Mouse (Mus musculus) mature B cell (primary cell): ENCODE results near the gene Znrf3.

Source experiments
- in situ Hi-C: fragments of 300-500 bp; cut with MboI; formaldehyde crosslinking; loops from 2 replicates; pipeline ENCODE4 v1.14.3; 2019

Znrf3 gene

DNA sequence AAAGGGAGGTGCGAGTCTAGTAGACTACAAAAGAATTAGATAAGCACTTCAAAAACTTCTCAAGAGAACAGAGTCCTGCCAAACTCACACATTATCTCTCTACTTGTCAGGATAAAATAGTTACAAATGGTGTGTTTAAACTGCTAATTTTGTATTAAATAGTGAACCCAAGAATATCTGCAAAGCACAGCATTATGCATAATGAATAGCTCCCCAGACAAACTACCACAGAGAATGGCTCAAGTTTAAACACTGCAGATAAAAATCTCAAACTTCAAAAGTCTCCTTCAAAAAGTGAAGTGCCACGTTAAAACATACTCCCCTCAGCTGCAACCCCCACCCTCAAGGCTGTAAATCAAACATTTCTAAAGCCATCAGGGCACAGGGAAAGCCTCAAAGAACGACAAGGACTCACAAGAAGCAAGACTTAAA is 2.0 kb downstream of the Znrf3 start:
- in situ Hi-C loops, result no loop called here

DNA sequence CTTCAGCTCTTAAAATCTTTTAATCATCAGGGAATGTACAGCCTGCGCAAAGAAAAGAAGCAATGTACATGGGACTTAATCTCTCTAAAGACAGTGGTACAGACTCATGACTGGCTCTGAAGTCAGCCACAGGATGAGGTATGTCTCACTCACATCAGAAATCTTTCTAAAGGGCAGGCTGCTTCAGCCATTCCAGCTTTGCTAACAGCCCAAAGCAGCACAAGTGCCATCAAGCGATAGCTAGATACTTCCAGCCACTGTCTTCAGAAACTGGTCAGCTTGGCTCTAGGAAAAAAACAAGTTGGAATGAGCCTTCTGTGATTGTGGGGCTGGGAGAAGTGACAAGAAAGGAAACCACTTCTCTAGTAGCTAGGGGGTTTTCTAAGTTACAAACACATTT is 7.0 kb downstream of the Znrf3 start:
- in situ Hi-C loops, result no loop called here

DNA sequence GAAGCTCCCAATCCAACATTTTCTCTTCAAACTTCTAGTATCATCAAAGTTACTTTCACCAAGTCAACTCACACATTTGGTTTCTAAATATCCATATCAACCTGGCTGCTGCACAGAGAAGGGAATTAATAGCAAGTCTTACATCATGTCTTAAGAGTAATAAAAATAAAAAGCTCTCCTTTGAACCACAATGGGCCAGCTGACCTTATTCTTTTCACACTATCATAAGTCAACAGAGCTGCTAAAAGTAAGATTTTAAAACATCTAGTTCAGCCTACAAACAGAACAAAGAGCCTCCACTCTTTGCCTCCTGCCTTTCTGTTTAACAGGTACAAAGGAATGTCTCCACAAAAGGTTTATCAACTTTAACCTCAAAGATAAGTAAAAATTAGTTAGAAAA is 7.7 kb downstream of the Znrf3 start:
- in situ Hi-C loops, result no loop called here

DNA sequence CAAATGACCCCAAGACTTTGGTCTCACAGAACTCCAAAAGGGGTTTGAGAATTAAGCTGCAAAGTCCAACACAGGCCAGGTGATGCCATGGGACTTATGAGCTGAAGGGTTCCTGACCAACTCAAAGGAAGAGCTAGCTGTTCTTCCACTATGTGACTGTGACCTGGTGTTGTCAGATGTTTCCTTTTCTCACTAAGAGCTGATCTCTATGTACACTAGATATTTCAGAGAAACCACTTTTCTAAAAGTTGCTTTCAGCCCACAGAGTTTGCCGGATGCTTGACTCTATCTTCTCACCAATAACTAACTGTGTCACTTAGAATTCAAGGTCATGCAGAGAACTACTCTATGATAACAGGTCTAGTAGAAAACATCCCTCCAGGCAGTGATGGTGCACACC is 9.2 kb downstream of the Znrf3 start:
- in situ Hi-C loops, result no loop called here

DNA sequence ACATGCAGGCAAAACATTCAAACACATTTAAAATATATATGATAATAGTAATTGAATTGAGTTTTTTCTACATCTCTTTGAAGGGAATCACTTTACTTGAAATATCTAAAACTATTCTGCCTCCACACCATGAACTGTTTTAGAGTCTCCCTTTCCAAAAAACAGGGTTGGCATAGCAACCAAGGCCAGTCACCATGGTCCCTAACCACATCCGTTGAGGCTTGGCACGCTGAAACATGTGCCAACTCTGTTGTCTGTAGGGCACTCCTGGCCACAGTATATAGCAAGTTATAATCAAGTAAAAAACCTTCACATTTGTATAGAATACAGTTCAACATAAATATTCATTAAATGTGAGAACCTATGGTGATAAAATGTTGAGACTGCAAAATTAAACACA is 12.3 kb downstream of the Znrf3 start:
- in situ Hi-C loops, result no loop called here

DNA sequence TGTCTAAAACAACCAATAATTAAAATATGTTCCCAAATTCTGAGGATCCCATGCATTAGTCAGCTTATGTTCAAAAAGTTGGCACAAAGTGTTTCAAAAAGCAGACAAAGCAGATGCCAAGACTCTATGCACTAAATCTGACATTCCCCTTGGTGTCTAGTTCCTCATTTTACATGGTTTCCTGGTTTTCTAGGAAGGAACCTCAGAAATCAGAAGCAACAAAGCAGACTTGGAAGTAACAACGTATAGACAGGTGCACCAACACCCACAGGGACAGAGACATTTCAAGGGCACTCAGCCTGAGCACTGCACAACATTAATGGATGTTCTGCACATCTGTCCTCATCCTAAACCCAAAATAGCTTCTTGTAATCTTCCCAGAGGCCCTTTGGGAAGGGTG is 13.8 kb downstream of the Znrf3 start:
- in situ Hi-C loops, result no loop called here

DNA sequence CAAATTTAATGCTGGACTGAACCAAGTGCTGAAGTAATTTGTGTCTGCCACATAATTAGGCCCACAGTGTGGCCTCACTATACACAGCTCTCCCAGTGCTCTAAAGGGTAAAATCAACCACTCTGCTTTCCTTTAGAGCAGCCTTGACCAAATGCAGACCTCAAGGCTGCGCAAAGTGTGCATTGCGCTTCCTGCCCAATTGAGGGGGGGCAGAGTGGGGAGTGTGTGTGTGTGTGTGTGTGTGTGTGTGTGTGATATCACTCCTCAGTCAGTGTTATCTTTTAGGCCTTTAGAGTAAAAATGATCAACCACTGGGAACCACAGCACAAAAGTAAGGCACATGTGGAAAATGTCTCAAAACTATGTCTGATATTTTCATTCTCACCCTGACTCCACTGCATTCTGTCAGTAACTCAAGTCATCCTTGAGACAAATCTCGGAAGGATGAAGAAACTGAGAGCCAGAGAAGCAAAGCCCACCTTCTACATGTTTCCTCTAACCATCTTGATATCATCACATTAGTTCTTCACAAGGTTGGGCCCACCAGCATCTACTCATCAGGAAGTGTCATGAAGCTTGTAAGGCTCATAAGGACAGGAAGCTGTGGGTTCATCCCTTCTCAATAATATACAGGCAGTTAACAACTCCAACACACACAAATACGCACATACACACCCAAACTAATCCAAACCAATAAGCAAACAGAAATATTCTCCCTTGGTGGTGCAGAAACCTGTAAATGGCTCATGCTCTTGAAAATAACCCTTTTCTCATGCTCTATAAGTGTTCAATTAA is 15.1 kb downstream of the Znrf3 start:
- in situ Hi-C loops, result no loop called here

DNA sequence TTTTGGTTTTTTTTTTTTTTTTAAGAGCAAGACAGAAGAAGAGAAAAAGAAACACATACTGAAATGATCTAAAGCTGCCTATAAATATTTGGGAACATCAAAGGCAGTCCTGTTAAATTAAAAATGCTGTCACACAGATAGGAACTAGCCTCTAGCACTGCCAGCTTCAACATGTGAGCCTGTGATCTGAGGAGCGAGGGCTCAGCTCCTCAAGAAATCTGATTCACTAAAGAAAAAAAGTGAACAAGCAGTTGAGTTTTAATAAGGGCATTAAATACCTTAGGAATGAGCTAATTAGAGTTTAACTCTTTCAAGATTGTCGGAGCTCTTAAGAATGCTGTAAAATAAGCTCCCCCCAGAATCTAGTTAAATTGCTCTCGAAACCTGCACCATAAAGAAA is 17.4 kb downstream of the Znrf3 start:
- in situ Hi-C loops, result no loop called here

DNA sequence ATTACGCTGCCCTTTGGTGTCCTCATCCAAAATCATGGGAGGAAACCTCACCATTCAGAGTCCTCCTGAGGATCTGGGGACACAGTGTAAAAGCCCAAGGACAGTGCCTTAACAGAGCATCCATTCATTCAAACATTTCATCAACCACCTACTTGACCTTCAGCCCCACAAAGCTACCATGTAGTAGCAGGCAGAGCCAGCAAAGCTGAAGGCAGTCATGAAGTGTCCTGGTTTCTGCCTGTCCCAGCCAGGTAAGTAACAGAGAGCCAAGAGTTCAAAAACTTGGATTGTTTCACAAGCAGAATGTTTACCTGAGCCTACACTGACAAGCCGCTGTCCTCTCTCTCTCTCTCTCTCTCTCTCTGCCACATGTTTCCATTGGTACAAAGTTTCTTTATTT is 18.3 kb downstream of the Znrf3 start:
- in situ Hi-C loops, result no loop called here

DNA sequence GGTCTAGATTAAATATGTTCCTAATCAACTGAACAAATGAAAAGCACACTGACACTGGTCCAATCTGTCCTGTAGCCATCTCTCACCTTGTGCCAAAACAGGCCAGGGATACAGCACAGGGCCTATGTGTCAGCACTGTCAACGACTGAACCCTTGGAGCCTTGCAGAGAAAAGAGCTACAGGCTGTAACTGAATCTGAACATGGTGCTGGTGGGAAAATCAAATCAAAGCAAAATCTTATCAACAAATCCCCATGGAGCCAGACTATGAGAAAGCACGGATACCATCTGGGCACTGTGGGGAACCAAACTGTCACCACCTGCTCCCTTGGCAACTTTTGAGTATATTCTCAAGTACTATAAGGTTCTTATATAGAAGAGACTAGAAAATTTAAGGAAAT is 19.5 kb downstream of the Znrf3 start:
- in situ Hi-C loops, result no loop called here

DNA sequence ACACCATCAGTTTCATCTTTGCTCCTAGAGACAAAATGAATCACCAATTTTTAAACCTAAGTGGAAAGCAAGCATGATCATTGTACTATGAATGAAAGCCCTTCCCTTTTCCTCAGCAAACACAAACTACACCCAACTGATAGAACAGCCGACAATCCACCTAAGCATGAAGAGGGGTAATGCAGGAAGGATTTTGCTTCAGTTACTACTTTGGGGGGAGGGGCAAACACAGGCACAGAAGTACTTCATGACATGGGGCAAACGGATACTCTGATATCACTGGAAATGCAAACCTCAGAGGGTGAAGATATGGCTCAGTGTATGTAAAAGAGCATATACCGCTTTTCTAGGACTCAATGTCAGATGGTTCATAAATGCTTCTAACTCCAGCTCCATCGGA is 20.5 kb downstream of the Znrf3 start:
- in situ Hi-C loops, result no loop called here

DNA sequence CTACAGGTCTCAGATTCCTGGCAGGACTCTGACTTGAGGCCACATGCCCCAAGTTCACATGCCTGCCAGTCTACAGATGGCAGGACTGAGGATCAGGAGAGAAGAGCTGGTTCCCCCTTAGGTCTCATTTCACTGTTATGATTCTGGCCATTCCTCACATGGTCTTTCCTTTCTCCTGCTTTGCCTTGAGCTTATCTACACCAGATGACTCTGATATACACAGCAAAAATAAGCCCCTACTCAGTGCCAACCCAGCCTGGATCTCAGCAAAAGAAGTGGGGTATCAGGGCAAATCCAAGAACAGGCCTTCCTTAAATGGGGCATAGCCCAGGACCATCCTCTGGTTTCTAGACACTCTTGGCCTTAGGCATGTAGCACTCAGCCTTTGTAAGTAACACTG is 21.6 kb downstream of the Znrf3 start:
- in situ Hi-C loops, result no loop called here

DNA sequence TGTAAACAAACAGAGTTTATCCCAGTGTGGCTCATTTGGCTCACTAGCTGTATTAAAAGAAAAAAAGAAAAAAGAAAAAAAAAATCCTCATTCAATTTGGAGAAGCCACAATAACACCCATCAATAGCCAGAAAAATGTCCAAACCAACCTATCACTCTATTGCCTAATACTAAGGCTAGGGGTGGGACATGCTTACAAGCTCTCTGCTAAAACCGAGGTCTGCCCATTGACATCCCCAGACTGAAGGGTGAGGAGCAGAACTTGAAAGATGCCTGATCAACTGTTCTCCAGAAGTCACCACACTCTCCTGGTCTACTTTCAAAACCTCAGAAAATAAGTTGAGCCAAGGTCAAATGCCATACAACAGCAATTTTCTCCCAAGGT is 22.4 kb downstream of the Znrf3 start:
- in situ Hi-C loops, result no loop called here

DNA sequence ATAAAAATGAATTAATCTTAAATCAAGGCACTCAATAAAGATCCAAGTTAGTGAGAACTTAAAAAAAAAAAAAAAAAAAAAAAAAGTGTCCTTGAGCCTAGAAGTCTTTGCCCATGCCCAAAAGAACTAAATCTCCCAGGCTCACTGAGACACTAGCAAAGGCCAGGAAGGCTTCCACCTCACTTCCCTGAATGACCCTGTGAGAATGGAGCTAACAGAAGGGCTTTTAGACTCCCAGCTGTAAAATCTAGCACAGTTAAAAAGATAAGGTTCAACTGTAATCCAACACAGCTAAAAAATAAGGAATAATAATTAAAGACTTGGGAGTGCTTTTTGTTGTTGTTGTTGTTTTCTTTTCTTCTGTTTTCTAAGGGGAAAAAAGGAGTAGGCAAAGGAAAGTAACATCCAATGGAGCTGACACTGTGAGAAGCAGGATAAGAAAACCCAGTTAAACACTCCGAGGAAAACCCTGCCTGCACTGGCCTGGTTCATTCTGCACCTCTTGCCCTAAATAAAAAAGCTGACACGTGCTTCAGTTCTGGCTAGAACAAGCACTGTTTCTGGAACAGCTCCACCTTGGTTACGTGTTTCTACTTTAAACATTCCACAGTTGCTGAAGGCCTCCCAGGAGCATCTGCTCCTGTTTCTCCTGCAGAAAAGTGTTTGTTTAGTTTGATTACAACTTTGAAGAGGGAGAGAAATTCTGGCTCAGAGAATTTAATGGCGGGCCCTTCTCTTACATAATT is 23.0 kb downstream of the Znrf3 start:
- in situ Hi-C loops, result no loop called here

DNA sequence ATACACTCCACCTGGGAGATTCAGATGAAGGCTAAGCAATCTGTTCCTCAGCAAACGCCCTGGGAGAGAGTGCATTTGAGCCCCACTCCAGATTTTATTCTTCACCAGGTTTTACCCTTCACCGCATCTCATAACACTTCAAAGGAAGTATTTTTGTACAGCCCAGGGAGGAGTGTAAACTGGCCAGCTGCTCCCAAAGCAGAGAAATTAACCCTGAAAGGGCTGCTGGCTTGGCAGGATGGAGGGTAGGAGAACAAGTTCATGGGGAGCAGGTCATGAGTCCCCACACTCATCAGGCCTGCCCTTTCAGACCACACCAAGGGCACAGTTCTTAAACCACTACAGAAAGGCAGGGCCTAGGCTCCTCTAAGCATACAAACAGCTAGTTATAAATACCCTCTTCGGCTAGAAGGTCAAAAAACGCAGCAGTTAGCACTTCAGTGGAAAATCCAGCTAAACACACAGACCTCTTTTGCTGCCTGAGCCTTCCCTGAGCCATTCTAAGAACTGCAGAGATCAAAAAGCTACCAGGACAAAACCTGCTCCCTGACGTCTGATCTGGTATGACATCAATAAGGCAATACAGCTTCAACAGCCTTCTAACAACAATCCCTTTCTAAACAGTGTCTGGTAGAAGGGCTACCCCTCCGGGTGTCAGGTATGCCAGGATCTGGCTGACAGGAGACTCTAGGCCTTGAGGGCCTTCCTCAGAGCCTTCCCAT is 28.9 kb downstream of the Znrf3 start:
- in situ Hi-C loops, result no loop called here

DNA sequence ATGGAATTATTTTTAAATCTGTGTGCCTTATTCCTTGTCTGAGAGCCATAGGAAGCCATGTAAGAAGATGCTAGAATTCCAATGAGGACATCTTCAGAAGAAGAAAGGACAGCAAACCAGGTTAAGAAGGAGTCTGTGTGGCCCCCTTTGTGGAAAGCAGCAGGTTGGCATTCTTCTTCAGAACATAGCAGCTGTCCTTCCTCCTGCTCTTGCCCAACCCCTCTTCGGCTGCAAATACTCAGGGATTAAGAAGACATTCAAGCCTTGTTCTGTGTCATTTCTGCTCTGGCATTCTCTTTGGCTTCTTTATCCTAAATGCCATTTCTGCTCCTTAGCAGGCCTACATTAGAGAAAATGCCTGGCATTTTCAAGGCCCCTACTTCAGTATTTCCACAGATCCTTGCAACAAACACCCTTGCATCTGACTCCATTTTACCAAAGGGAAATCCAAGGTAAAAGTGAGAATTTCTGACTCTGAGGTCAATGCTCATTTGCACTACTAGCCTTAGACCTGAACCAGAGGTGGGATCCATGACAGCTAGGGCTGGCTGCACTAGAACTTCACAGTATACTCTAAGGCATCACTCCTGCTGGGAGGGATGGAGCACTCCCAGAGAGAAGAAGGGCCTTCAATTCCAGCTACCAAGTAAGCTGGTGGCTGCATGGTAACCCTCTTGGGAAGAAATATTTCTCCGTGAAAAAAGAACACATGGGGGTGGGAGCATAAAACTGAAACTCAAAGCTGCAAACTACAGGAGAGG is 29.6 kb downstream of the Znrf3 start:
- in situ Hi-C loops, result no loop called here

DNA sequence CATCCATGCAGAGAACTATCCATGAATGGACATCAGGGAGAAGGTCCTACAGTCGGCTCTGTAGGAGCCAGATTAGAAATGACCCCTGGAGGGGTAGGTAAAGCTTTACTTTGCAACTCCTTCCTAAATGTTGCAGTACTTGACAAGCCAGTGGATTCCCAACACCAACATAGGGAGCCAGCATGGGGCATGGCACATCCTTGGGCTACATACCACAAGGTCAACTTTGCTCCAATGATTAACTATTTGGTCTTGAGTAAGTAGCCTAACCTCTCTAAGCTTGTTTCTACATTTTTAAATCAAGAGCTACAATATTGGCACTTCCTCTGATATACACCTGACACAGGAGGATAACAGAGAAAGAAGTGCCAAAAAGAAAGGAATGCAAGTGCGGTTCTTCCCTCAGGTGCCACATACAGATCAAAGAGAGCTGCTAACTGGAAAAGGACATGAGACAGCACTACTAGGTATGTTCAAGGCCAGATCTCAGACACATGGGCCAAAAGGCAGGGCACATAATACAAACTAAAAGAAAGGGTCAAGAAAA is 31.9 kb downstream of the Znrf3 start:
- in situ Hi-C loops, result no loop called here

DNA sequence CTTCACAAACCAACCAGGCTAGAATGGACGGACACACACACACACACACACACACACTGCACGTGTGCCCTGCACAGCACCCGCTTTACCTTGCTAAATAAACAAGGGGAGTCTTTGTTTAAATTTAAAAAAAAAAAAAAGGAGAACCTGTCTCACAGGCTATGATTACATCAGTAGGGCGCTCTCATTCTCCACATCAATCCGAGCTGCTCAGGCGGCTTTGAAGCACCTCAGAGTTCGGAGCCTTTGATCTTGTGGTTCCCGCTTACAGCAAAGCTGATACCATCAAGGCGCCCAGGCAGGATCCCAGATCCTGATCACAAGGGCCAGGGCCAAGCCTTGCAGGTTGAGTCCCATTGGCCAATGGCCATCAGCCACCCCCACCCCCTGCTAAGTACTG is 33.1 kb downstream of the Znrf3 start:
- in situ Hi-C loops, result no loop called here

DNA sequence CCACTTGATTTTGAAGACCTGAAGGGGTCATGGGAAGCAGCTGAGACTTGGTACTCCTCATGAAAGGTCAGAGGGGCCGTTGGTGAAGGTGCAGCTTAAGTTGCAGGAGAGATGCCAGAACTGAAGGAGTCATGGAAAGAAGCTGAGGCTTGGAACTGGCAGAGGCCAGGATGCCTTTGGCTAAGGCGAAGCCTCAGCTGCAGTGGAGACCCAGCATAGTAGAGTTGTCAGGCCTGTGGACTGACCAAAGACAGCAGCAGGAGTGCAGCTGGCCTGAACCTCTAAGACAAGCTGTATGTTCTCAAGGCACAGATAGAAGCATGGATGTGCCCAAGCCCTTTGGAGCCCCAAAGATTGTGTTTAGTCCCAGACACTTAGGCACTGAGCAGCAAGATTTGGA is 40.5 kb downstream of the Znrf3 start:
- in situ Hi-C loops, result no loop called here

DNA sequence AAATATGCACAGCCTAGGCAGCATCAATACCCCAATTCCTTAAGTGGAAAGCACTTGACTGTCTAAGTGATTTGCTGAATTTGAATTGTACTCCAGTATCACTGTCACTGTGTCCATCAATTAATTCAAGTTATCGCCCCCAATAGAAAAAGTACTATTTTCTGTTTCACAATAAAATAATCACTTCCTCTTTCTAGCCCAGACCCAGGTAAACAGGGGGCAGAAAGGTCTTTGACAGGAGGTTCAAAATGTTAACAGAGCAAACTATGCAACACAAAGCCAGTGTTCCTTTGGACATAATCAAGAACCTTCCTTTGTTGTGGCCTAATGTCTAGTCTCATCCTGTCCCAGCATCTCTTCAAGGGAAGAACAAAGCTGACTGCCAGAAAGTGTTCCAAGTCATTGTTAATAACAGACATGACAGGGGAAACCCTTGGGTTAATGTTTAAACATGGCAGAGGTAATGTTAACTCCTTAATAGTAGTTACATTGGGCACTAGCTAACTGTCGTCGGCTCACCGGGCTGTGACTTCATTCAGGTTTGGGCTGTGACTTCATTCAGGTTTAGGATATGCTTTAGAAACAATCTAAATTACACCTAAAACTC is 42.4 kb downstream of the Znrf3 start:
- in situ Hi-C loops, result no loop called here

DNA sequence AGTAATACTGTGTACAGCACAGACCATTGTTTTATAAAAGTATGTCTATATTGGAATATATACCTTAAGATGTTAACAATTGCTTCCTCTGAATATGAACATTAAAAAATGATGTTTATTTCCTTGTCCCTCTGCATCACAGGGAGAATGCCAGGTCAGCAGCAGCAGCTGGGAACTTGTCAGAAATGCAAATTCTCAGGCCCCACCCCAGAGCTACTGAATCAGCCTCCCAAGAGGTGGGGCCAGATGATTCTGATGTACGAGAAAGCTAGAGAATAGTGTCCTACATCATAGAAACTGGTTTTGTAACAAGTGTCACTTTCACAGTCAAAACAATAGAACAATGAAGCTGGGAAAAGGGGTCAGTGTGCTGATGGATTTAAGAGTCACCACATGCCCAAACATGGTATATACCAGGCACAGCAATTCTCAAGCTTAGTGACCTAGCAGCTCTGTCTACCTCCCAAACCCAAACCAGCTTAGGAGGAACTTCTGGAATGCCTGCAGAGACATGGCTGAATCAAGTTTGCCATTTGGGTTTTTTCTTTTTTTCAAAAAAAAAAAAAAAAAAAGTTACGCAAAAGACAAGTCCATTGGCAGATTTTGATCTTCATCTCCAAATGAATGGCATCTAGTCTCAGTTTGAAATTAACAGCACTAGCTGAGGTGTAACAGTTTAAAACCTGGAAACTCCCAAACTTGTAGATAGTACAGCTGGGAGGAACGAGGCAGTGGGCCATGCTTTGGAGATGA is 46.2 kb downstream of the Znrf3 start:
- in situ Hi-C loops, result no loop called here
